Comparison of ENCODE assay signal across 8 mouse cellular contexts in genomic region chr14:25523230-25524110, GRCm38 (mm10).
DNase-seq lines count a peak whose midpoint lies in the region; ATAC-seq and TF ChIP-seq lines count a peak whose summit lies in the region.

No protein-coding gene starts in this region.

- no peaks in the 10 kb centered on the region for H3K36me3 ChIP-seq in testis, adult 2 months (ENCODE audit: control insufficient read depth, insufficient read depth, low read length)
- peaks cover 6% of the 10 kb centered on the region; the same call in 1 of the 2 replicates for H3K36me3 ChIP-seq in limb, embryonic 11.5 days (ENCODE audit: control insufficient read depth, insufficient read depth, low read length)
- H3K36me3 ChIP-seq in stomach, embryonic 14.5 days (ENCODE audit: control insufficient read depth, insufficient read depth, low read length): peaks cover 7% of the 10 kb centered on the region; the same call in 1 of the 2 replicates

- WGBS in limb, embryonic 11.5 days: 69% methylated on average over 11 of the region's 11 CpGs
- 50% methylated on average over 11 of the region's 11 CpGs for WGBS in stomach, embryonic 14.5 days

- H3K4me1 ChIP-seq in testis, adult 2 months (ENCODE audit: control insufficient read depth, insufficient read depth, low read length): peaks cover 2% of the 10 kb centered on the region; the same call in 1 of the 2 replicates
- peaks cover 11% of the 10 kb centered on the region for H3K4me1 ChIP-seq in limb, embryonic 11.5 days (ENCODE audit: control insufficient read depth, insufficient read depth, low read length)
- peaks cover 46% of the 10 kb centered on the region for H3K4me1 ChIP-seq in stomach, embryonic 14.5 days (ENCODE audit: control insufficient read depth, insufficient read depth, low read length)

- no peaks in the 10 kb centered on the region for H3K27me3 ChIP-seq in testis, adult 2 months (ENCODE audit: control insufficient read depth, insufficient read depth, low read length)
- no peaks in the 10 kb centered on the region for H3K27me3 ChIP-seq in limb, embryonic 11.5 days (ENCODE audit: control insufficient read depth, insufficient read depth, low read length)
- no peaks in the 10 kb centered on the region for H3K27me3 ChIP-seq in stomach, embryonic 14.5 days (ENCODE audit: control insufficient read depth, insufficient read depth, low read length)

- DNase-seq in testis, postnatal 10 days (ENCODE audit: low spot score): no peak
- peak; percentile 50 for DNase-seq in heart, postnatal 25 days (ENCODE audit: low spot score)
- no peak for DNase-seq in limb, embryonic 11.5 days (ENCODE audit: low spot score)
- DNase-seq in spleen, adult 18-20 months: no peak

- ATAC-seq in limb, embryonic 11.5 days (ENCODE audit: insufficient number of reproducible peaks, low FRiP score, low TSS enrichment, low read depth): no peak
- no peak for ATAC-seq in stomach, embryonic 14.5 days (ENCODE audit: insufficient number of reproducible peaks, insufficient read depth, low FRiP score, low read depth)
- ATAC-seq in CD4-positive, CD25-positive, alpha-beta regulatory T cell, adult 4 months: no peak
- ATAC-seq in cerebellum, adult (ENCODE audit: insufficient number of reproducible peaks, low FRiP score, low TSS enrichment): no peak

- H3K9me3 ChIP-seq in limb, embryonic 11.5 days (ENCODE audit: control insufficient read depth, low read length): no peaks in the 10 kb centered on the region
- H3K9me3 ChIP-seq in stomach, embryonic 14.5 days (ENCODE audit: control insufficient read depth, low read depth, low read length): no peaks in the 10 kb centered on the region

- H3K4me2 ChIP-seq in limb, embryonic 11.5 days (ENCODE audit: low read depth, severe bottlenecking): no peak overlapping the region
- no peak overlapping the region for H3K4me2 ChIP-seq in stomach, embryonic 14.5 days (replicated peaks; ENCODE audit: low read depth, low read length)

- intact Hi-C loops in heart, postnatal 25 days (cut with DNase I): loop anchor here (2.0 to 10.0 kb wide), 2 partner anchors 63 to 219 kb away; no protein-coding TSS in a partner anchor

- TF ChIP-seq CTCF in testis, adult 2 months (IDR thresholded peaks at IDR 0.05; ENCODE audit: control insufficient read depth, insufficient read depth, insufficient replicate concordance, low read depth, low read length): no peak

- H3K9ac ChIP-seq in limb, embryonic 11.5 days (ENCODE audit: low read length): peak overlapping the region; percentile 7; the same call in 1 of the 2 replicates
- H3K9ac ChIP-seq in stomach, embryonic 14.5 days (replicated peaks; ENCODE audit: low read depth, low read length): no peak overlapping the region

- H3K4me3 ChIP-seq in testis, adult 2 months (ENCODE audit: control insufficient read depth, low read depth, low read length): no peak overlapping the region
- no peak overlapping the region for H3K4me3 ChIP-seq in limb, embryonic 11.5 days (ENCODE audit: low read depth, low read length)
- no peak overlapping the region for H3K4me3 ChIP-seq in stomach, embryonic 14.5 days (ENCODE audit: low read depth, low read length)

- no peak for TF ChIP-seq POLR2A in testis, adult 2 months (IDR thresholded peaks at IDR 0.05; ENCODE audit: control insufficient read depth, low read depth, low read length)

- peak overlapping the region; percentile 12; the same call in 1 of the 2 replicates for H3K27ac ChIP-seq in testis, adult 2 months (ENCODE audit: control insufficient read depth, insufficient read depth, low read depth, low read length)
- no peak overlapping the region for H3K27ac ChIP-seq in limb, embryonic 11.5 days (replicated peaks; ENCODE audit: low read depth, low read length)
- peak overlapping the region; percentile 10; the same call in 1 of the 2 replicates for H3K27ac ChIP-seq in stomach, embryonic 14.5 days (ENCODE audit: low read length)
